22 mouse cellular contexts compared by ENCODE assay signal in the genomic region with DNA sequence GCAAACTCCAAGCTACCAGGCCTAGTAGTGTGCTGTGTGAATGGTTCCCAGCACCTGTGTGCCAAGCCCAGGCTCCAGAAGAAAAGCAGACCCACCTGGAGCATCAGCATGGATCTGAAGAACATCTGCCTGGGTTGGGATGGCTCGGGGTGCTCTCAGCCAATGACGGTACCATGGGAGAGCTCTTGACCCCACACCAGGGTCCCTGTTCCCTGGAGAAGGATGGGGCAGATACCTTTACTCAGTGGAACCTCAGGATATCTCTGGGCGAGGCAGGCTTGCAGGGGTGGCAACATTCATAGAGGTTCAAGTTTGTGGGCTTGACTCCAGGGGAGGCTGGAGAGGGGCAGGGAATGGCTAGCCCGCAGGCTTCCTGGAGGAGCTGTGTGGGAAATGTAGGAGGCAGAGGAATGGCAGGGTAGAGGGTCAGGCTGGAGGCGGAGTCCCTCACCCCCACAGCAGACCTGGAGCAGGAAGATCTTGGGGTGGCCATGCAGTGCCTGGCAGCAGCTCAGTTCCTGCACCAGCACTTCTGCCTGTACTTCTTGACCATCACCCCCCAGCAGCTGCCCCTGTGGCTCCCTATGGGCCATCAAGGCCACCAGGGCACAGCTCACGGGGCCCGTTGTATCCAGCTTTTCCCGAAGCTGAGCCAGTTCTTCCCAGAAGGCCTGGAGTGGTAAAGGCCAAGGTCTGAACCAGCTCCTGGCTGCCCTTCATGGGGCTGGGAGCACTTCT. TPM values are rescaled to one million over a fixed set of nuclear protein-coding genes. Genes with fewer than 3 reads are reported as not detected.
DNase-seq lines count a peak whose midpoint lies in the region; ATAC-seq lines count a peak whose summit lies in the region.
"Had no signal": no experiment of that assay in that cellular context is flagged by ENCODE, and none has a peak within 500 bp of the region (broad histone marks: within the 10 kb centered on the region; RNA-seq: fewer than 3 reads in every experiment).

No protein-coding gene starts in this region.

- peak; percentile 80 for DNase-seq in adrenal gland, adult 2 months
- no peak for DNase-seq in adrenal gland, postnatal 4 days (ENCODE audit: low spot score in 2 of 2)
- peak; percentile 51 for DNase-seq in cerebellum, adult 9-11 months
- DNase-seq in cerebellum, adult 18-20 months, result no peak
- no peak for DNase-seq in liver, embryonic 13.5 days
- no peak for DNase-seq in liver
- DNase-seq in layer of hippocampus, postnatal 10 days (ENCODE audit: low spot score in 2 of 2), result no peak
- DNase-seq: B cell, adult 2 months; gastrocnemius, postnatal 36 days; heart, adult 18-20 months; heart, postnatal 10 days had no signal

- H3K27ac ChIP-seq in liver, embryonic 13.5 days, result peak overlapping the region; percentile 40; the same call in 1 of the 2 replicates
- H3K27ac ChIP-seq in liver, embryonic 16.5 days (ENCODE audit: low read length), result peak overlapping the region; percentile 49
- H3K27ac ChIP-seq: embryonic facial prominence, embryonic 10.5 days; forebrain, embryonic 15.5 days; heart, embryonic 10.5 days; hindbrain, embryonic 13.5 days; hindbrain, postnatal 0 days had no signal

- H3K4me3 ChIP-seq in liver, embryonic 13.5 days (replicated peaks), result no peak overlapping the region
- no peak overlapping the region for H3K4me3 ChIP-seq in liver, embryonic 16.5 days (ENCODE audit: low read depth, low read length)
- H3K4me3 ChIP-seq: embryonic facial prominence, embryonic 10.5 days; forebrain, embryonic 15.5 days; heart, embryonic 10.5 days; hindbrain, embryonic 13.5 days had no signal

- H3K36me3 ChIP-seq in liver, embryonic 13.5 days, result peaks cover 35% of the 10 kb centered on the region
- H3K36me3 ChIP-seq in liver, embryonic 16.5 days (ENCODE audit: control insufficient read depth, insufficient read depth), result peaks cover 14% of the 10 kb centered on the region; the same call in 1 of the 2 replicates

- 77% methylated on average over 8 of the region's 8 CpGs for WGBS in liver, embryonic 13.5 days (ENCODE audit: insufficient replicate concordance)
- WGBS in liver, embryonic 16.5 days (ENCODE audit: insufficient replicate concordance), result 67% methylated on average over 8 of the region's 8 CpGs

- H3K4me1 ChIP-seq in liver, embryonic 13.5 days (replicated peaks), result peaks cover 48% of the 10 kb centered on the region
- H3K4me1 ChIP-seq in liver, embryonic 16.5 days (ENCODE audit: control insufficient read depth, low read depth, low read length), result peaks cover 37% of the 10 kb centered on the region

- no peaks in the 10 kb centered on the region for H3K9me3 ChIP-seq in liver, embryonic 13.5 days (replicated peaks)
- H3K9me3 ChIP-seq in liver, embryonic 16.5 days (replicated peaks; ENCODE audit: control insufficient read depth, low read length), result no peaks in the 10 kb centered on the region
- H3K9me3 ChIP-seq: embryonic facial prominence, embryonic 10.5 days; forebrain, embryonic 15.5 days; G1E; heart, embryonic 10.5 days; hindbrain, embryonic 13.5 days had no signal

- H3K27me3 ChIP-seq in liver, embryonic 13.5 days, result no peaks in the 10 kb centered on the region
- H3K27me3 ChIP-seq in liver, embryonic 16.5 days (ENCODE audit: control insufficient read depth, insufficient read depth, low read depth, low read length), result no peaks in the 10 kb centered on the region
- H3K27me3 ChIP-seq: forebrain, embryonic 15.5 days; hindbrain, embryonic 13.5 days had no signal

- no peak overlapping the region for H3K4me2 ChIP-seq in liver, embryonic 13.5 days
- no peak overlapping the region for H3K4me2 ChIP-seq in liver, embryonic 16.5 days (ENCODE audit: low read depth, low read length)
- H3K4me2 ChIP-seq: forebrain, embryonic 15.5 days; hindbrain, embryonic 13.5 days had no signal

- H3K9ac ChIP-seq in liver, embryonic 13.5 days, result no peak overlapping the region
- H3K9ac ChIP-seq in liver, embryonic 16.5 days (ENCODE audit: low read depth, low read length), result no peak overlapping the region
- H3K9ac ChIP-seq: forebrain, embryonic 15.5 days; hindbrain, embryonic 13.5 days had no signal

- ATAC-seq in liver, embryonic 13.5 days (ENCODE audit: low read depth), result no peak
- ATAC-seq in liver, embryonic 16.5 days (ENCODE audit: low read depth), result no peak
- ATAC-seq: CD4-positive, CD25-positive, alpha-beta regulatory T cell, adult 4 months; forebrain, embryonic 15.5 days; hindbrain, postnatal 0 days had no signal

RNA-seq across cellular contexts. Expression of gene Zfp213, which starts 11.0 kb away (rescaled TPM):
- 10 to 100 TPM; 11.0 to 11.6 TPM for total RNA-seq in adrenal gland, adult 2 months (2021)
- 25.5 and 28.1 TPM in 2 replicates for polyA plus RNA-seq in adrenal gland, adult 2 months (2012; rRNA removed)
- total RNA-seq in adrenal gland, postnatal 4 days (2021), result 10 to 100 TPM in 1 of 2 experiments, 1 to 10 TPM in 1; 8.5 to 11.5 TPM
- polyA plus RNA-seq in liver, embryonic 13.5 days (2015; fragmentation: Nextera tagmentation; extraction: Ambion mirVana), result 5.5 and 6.5 TPM in 2 replicates
- polyA plus RNA-seq in liver, embryonic 16.5 days (2015; fragmentation: Nextera tagmentation; extraction: Ambion mirVana), result 4.8 and 5.3 TPM in 2 replicates
- 1 to 10 TPM; 6.4 to 7.2 TPM for total RNA-seq in layer of hippocampus, postnatal 10 days (2021)

RNA-seq across cellular contexts. Expression of gene Zfp13, which starts 46.2 kb away (rescaled TPM):
- 10 to 100 TPM in 1 of 2 experiments, 1 to 10 TPM in 1; 6.6 to 12.4 TPM for total RNA-seq in adrenal gland, adult 2 months (2021)
- polyA plus RNA-seq in adrenal gland, adult 2 months (2012; rRNA removed), result 25.1 and 25.4 TPM in 2 replicates
- 10 to 100 TPM; 27.5 to 29.7 TPM for total RNA-seq in adrenal gland, postnatal 4 days (2021)
- 1.2 and 1.6 TPM in 2 replicates for polyA plus RNA-seq in liver, embryonic 13.5 days (2015; fragmentation: Nextera tagmentation; extraction: Ambion mirVana)
- polyA plus RNA-seq in liver, embryonic 16.5 days (2015; fragmentation: Nextera tagmentation; extraction: Ambion mirVana), result 1.3 and 1.6 TPM in 2 replicates
- 10 to 100 TPM; 25.7 to 30.0 TPM for total RNA-seq in layer of hippocampus, postnatal 10 days (2021)
- total RNA-seq: G1E; hematopoietic stem cell, adult 5-6 weeks had no signal

RNA-seq across cellular contexts. Expression of gene Zscan10, which starts 47.6 kb away (rescaled TPM):
- total RNA-seq in adrenal gland, adult 2 months (2021), result not detected
- 0.04 TPM in 1 of 2 replicates, not detected in the other for polyA plus RNA-seq in adrenal gland, adult 2 months (2012; rRNA removed)
- not detected for total RNA-seq in adrenal gland, postnatal 4 days (2021)
- polyA plus RNA-seq in liver, embryonic 13.5 days (2015; fragmentation: Nextera tagmentation; extraction: Ambion mirVana), result not detected in 2 replicates
- not detected in 2 replicates for polyA plus RNA-seq in liver, embryonic 16.5 days (2015; fragmentation: Nextera tagmentation; extraction: Ambion mirVana)
- total RNA-seq in layer of hippocampus, postnatal 10 days (2021), result not detected
- total RNA-seq: gastrocnemius, adult 8-10 months; gastrocnemius, postnatal 36 days; heart, adult 18-20 months; heart, postnatal 10 days; hematopoietic stem cell, adult 5-6 weeks had no signal
- polyA plus RNA-seq: forebrain, embryonic 15.5 days; heart, embryonic 14.5 days had no signal

Comparison
In these comparisons a context has a peak if more than half of its experiments do, and no peak if none do; other contexts are left out.
1. DNase-seq: peak in adrenal gland, adult 2 months (single experiment) and cerebellum, adult 9-11 months (single experiment); none in adrenal gland, postnatal 4 days (0 of 2), cerebellum, adult 18-20 months (0 of 2), liver, embryonic 13.5 days (single experiment), liver (single experiment) and layer of hippocampus, postnatal 10 days (0 of 2).